Mouse (Mus musculus): ENCODE measurements around the gene Cbr1. TPM values are rescaled to one million over a fixed set of nuclear protein-coding genes. Genes with fewer than 3 reads are reported as not detected.

The Cbr1 gene
- total RNA-seq, 2 experiments from 2014 or later: 25.5 to 26.2 TPM

Other genes starting within 250 kb of the Cbr1 start
- gene Setd4, start 1.8 kb upstream of the Cbr1 start, total RNA-seq (2021): 1 to 10 TPM; 1.3 to 3.0 TPM
- under 1 TPM; 0.68 to 0.94 TPM for gene Gm5678, start 22.2 kb downstream of the Cbr1 start, total RNA-seq (2021)
- 1 to 10 TPM; 2.9 to 3.6 TPM for gene Cbr3, start 77.4 kb downstream of the Cbr1 start, total RNA-seq (2021)
- 10 to 100 TPM; 16.8 to 18.1 TPM for gene Dop1b, start 106.1 kb downstream of the Cbr1 start, total RNA-seq (2021)
- 10 to 100 TPM; 14.9 to 18.0 TPM for gene Morc3, start 226.3 kb downstream of the Cbr1 start, total RNA-seq (2021)